Mouse (Mus musculus) liver, embryonic 14.5 days (tissue): ENCODE measurements around the gene Haao. TPM values are rescaled to one million over a fixed set of nuclear protein-coding genes. Genes with fewer than 3 reads are reported as not detected.

ENCODE experiments used
- ATAC-seq: fragments of 200-750 bp; cut with Nextera tagmentation; 2 replicates; pipeline ENCODE4 v1.8.0; 2017; ENCODE audit warnings: moderate number of reproducible peaks, mild to moderate bottlenecking, moderate library complexity; ENCODE audit not compliant: insufficient read depth
- DNase-seq, 3 experiments: peaks; one replicate each; pipeline ENCODE4 v3.0.0-alpha.2; 2012 to 2013; ENCODE audit warnings: low read depth in 3 of 3, low spot score in 3 of 3
- H3K27ac ChIP-seq: fragments of 300-500 bp; sonication (generic); 2 replicates; pipeline ENCODE4 v1.5.1; 2014; ENCODE audit warnings: moderate library complexity, mild to moderate bottlenecking, control low read depth, inconsistent platforms
- H3K27me3 ChIP-seq: fragments of 300-500 bp; sonication (generic); 2 replicates; pipeline ENCODE4 v1.6.1; 2014; ENCODE audit warnings: mild to moderate bottlenecking, low read length, moderate library complexity; ENCODE audit not compliant: control insufficient read depth, insufficient read depth
- H3K36me3 ChIP-seq: fragments of 300-500 bp; sonication (generic); replicated peaks from 2 replicates; pipeline ENCODE4 v1.6.1; 2014; ENCODE audit warnings: low read depth; ENCODE audit not compliant: control insufficient read depth, insufficient read depth
- H3K4me1 ChIP-seq, 2 experiments: fragments of 200-500 bp in 1 of 2; fragments of 300-500 bp in 1 of 2; sonication (generic) in 1 of 2; replicated peaks; 2 replicates each; pipeline ENCODE4 v1.6.1; 2012 to 2014; ENCODE audit warnings: antibody characterized with exemption in 1 of 2, inconsistent platforms in 1 of 2, low read length in 1 of 2; ENCODE audit not compliant: control insufficient read depth in 2 of 2, insufficient read depth in 2 of 2
- H3K4me2 ChIP-seq: fragments of 300-500 bp; sonication (generic); 2 replicates; pipeline ENCODE4 v1.6.1; 2014; ENCODE audit warnings: low read depth, mild to moderate bottlenecking, control low read depth, moderate library complexity
- H3K4me3 ChIP-seq, 2 experiments: fragments of 200-500 bp in 1 of 2; fragments of 300-500 bp in 1 of 2; sonication (generic) in 1 of 2; 2 replicates each; pipeline ENCODE4 v1.5.1; 2012 to 2014; ENCODE audit warnings: low read depth in 2 of 2, low read length in 2 of 2, mild to moderate bottlenecking in 2 of 2, control low read depth in 1 of 2, inconsistent platforms in 1 of 2, moderate library complexity in 1 of 2; ENCODE audit not compliant: insufficient read depth in 1 of 2
- H3K9ac ChIP-seq: fragments of 300-500 bp; sonication (generic); replicated peaks from 2 replicates; pipeline ENCODE4 v1.6.1; 2014; ENCODE audit warnings: mild to moderate bottlenecking, control low read depth, moderate library complexity
- H3K9me3 ChIP-seq: fragments of 300-500 bp; sonication (generic); 2 replicates; pipeline ENCODE4 v1.6.1; 2016; ENCODE audit warnings: low read length, mixed read lengths; ENCODE audit not compliant: control insufficient read depth
- CTCF ChIP-seq: IDR thresholded peaks from 2 replicates; pipeline ENCODE4 v1.5.1; 2016; ENCODE audit warnings: antibody characterized with exemption, low read depth, control low read depth
- EP300 ChIP-seq: IDR thresholded peaks from 2 replicates; pipeline ENCODE4 v1.6.1; 2016; ENCODE audit warnings: antibody characterized with exemption, low read depth
- WGBS: fragments of 180-500 bp; shearing (Covaris S2); extraction: QIAGEN DNeasy Blood & Tissue Kit; methylation state at CpG from one replicate; pipeline ENCODE4 v1.1.7; 2014; ENCODE audit not compliant: insufficient replicate concordance; 5-methylcytosine and 5-hydroxymethylcytosine counted together
- polyA plus RNA-seq, 2 experiments: library from polyadenylated mRNA; depleted of rRNA in 1 of 2; stranded (reverse) in 1 of 2; unstranded in 1 of 2; fragments of >200 nt; fragmentation: Nextera tagmentation in 1 of 2; extraction: Ambion mirVana in 1 of 2; gene quantifications; 2 replicates each; pipeline versions ENCODE4 v1.2.1 to v1.2.3; 2012 to 2014

Gene Haao
- polyA plus RNA-seq, 2 experiments: 14.2 to 30.5 TPM

DNA sequence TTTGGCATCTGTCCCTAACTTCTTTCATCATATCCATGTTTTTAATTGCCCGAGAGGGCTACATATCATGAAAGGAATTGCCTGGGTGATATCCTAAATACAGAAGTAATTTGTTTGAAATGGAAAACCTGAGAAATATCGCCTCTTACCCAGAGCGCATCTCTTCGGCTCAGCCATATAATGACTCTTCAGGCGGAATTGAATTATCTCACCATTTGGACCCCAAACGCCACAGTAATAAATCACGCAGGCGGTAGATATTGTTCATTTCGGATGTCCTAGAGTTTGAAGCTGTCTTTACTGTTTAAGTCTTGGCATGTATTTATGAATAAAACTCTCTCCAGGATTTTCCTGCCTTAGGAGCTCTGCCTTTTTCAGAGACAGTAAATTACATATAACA lies 42.7 kb downstream of the Haao start:
- TF ChIP-seq CTCF (no peak), EP300 (no peak)
- Histone ChIP-seq H3K27me3 (no peaks in the 10 kb centered on the region), H3K27ac (no peak overlapping the region), H3K9ac (no peak overlapping the region), H3K4me1 (peaks cover 22 to 27% of the 10 kb centered on the region in 2 experiments), H3K4me2 (no peak overlapping the region), H3K4me3 (no peak overlapping the region), H3K36me3 (peaks cover 7% of the 10 kb centered on the region), H3K9me3 (no peaks in the 10 kb centered on the region)
- DNase-seq (no peak), ATAC-seq (no peak)
- WGBS: 90% methylated on average over 9 of the region's 9 CpGs

DNA sequence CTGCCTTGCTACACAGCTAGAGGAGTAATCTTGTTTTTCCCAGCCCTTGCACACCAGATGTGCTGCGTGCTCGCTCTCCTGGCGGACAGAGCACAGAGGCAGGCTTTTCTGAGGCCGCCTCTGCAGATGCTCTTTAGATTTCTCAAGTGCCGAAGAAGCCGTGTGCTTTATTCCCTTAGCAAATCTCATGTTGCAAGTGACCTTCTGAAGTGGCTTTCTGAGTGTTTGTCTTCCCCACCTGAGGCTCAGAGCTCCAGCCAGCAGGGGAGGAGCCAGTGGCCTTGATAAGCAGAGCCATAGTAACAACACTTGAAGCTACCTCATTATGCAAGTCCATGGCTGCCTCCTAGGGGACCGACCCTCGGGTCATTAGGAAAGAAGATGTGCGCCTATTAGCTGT lies 43.8 kb downstream of the Haao start:
- Histone ChIP-seq H3K36me3 (peaks cover 7% of the 10 kb centered on the region), H3K4me2 (no peak overlapping the region), H3K27ac (no peak overlapping the region), H3K9ac (no peak overlapping the region), H3K9me3 (no peaks in the 10 kb centered on the region), H3K4me1 (peaks cover 12 to 16% of the 10 kb centered on the region in 2 experiments), H3K27me3 (no peaks in the 10 kb centered on the region), H3K4me3 (no peak overlapping the region)
- ATAC-seq (no peak), DNase-seq (no peak)
- 83% methylated on average over 9 of the region's 9 CpGs for WGBS
- TF ChIP-seq EP300 (no peak), CTCF (no peak)

DNA sequence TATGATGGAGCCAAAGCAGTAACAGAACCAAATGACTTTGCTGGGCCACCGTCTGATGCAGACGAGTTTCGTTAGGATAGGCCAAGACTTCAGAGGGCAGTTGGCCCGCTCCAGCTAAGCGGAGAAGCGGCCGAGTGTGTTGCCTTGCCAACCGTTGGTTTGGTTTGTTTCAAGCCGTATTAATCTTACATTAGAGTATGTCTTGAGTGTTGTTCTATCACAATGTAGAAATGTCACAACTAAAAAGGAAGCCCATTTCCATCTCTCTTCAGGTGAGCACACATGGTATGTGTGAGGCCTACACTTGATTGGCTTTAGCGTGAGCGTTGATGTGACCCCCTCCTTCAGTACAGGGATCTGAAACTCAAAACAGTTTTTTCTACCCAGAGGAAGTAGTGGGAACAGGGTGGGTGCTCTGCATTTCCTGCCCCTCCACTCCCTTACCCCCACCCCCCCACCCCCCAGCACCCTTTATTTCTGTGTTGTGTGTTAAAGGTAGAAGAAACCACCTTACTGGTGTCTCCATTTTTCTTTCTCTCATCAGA lies 48.2 kb downstream of the Haao start:
- WGBS: 88% methylated on average over 11 of the region's 11 CpGs
- DNase-seq: no peak
- no peak overlapping the region for H3K27ac ChIP-seq
- no peak overlapping the region for H3K4me2 ChIP-seq
- H3K4me3 ChIP-seq: no peak overlapping the region
- H3K9me3 ChIP-seq: no peaks in the 10 kb centered on the region
- no peaks in the 10 kb centered on the region for H3K4me1 ChIP-seq
- H3K36me3 ChIP-seq: peaks cover 2% of the 10 kb centered on the region; the same call in 1 of the 2 replicates
- TF ChIP-seq CTCF (no peak), EP300 (no peak)
- no peak overlapping the region for H3K9ac ChIP-seq
- no peaks in the 10 kb centered on the region for H3K27me3 ChIP-seq
- no peak for ATAC-seq

DNA sequence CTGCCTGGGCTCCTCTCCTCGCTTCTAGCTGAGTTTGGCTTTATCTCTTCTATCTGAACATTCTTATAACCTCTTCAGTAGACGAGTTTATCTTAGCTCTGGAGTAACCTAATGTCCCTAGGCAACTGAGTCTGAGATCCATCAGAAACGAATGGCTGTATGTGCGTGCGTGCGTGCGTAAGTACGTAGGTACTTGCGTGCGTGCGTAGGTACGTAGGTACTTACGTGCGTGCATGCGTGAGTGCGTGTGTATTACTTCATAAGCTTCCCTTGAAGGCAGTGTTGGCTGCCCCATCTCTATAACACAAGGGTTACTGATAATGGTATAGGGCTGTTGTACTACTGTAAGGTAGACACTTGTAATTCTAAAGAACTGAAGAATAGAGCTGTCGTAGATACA lies 52.6 kb downstream of the Haao start:
- no peaks in the 10 kb centered on the region for H3K9me3 ChIP-seq
- 87% methylated on average over 17 of the region's 17 CpGs for WGBS
- no peak for ATAC-seq

DNA sequence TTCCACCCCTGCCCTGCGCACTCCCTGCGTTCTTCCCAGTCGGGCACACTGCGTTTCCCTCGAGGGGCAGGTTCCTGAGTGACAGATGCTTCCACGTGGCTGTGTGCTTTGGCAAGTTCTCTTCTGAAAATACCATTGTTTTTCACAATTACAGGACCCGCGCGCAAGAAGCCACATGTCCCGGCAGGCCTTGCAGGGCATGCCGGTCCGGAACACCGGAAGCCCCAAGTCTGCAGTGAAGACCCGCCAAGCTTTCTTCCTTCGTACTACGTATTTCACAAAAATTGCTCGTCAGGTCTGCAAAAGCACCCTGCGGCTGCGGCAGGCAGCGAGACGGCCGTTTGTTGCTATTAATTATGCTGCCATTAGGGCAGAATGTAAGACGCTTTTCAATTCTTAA lies 55.4 kb downstream of the Haao start:
- ATAC-seq (no peak), DNase-seq (no peak)
- 87% methylated on average over 23 of the region's 23 CpGs for WGBS
- H3K4me2 ChIP-seq: no peak overlapping the region
- H3K9ac ChIP-seq: no peak overlapping the region
- H3K4me1 ChIP-seq: no peaks in the 10 kb centered on the region; a peak in 1 of 4 replicates
- no peak overlapping the region for H3K27ac ChIP-seq
- no peaks in the 10 kb centered on the region for H3K9me3 ChIP-seq
- TF ChIP-seq CTCF (no peak), EP300 (no peak)
- H3K36me3 ChIP-seq: peaks cover 18% of the 10 kb centered on the region
- no peak overlapping the region for H3K4me3 ChIP-seq
- H3K27me3 ChIP-seq: no peaks in the 10 kb centered on the region

More for the DNA sequence above, 52.6 kb downstream of the Haao start:
- H3K36me3 ChIP-seq: peaks cover 8% of the 10 kb centered on the region
- H3K4me2 ChIP-seq: no peak overlapping the region
- no peak overlapping the region for H3K27ac ChIP-seq
- H3K4me3 ChIP-seq: no peak overlapping the region
- H3K4me1 ChIP-seq: no peaks in the 10 kb centered on the region; a peak in 1 of 4 replicates
- DNase-seq: no peak
- no peak overlapping the region for H3K9ac ChIP-seq
- TF ChIP-seq EP300 (no peak), CTCF (no peak)
- H3K27me3 ChIP-seq: no peaks in the 10 kb centered on the region
